Mouse (Mus musculus) kidney, postnatal 0 days (tissue): ENCODE measurements at regions not wholly inside any gene's neighbourhood (a gene's known extent, or its start where the extent isn't known, plus 50 kb on each side); places are given as distances from the start of the nearest gene placed in this dataset.
A peak's percentile ranks its signal among the peaks of the same experiment; 100 is the strongest.

Experiments used
- ATAC-seq: fragments of 200-750 bp; cut with Nextera tagmentation; replicated peaks from 2 replicates; pipeline ENCODE4 v1.8.0; 2017; ENCODE audit warnings: low read depth, moderate number of reproducible peaks, moderate TSS enrichment, moderate library complexity; ENCODE audit not compliant: low FRiP score
- DNase-seq: peaks from one replicate; pipeline ENCODE4 v3.0.0-alpha.2; 2016; ENCODE audit warnings: low spot score
- H3K27ac ChIP-seq: fragments of 300-500 bp; sonication (generic); 2 replicates; pipeline ENCODE4 v1.5.1; 2014; ENCODE audit warnings: mild to moderate bottlenecking
- H3K27me3 ChIP-seq: fragments of 300-500 bp; sonication (generic); 2 replicates; pipeline ENCODE4 v1.6.1; 2014; ENCODE audit warnings: low read length, mixed read lengths; ENCODE audit not compliant: insufficient read depth
- H3K36me3 ChIP-seq: fragments of 300-500 bp; sonication (generic); 2 replicates; pipeline ENCODE4 v1.6.1; 2014; ENCODE audit warnings: low read length, mixed read lengths; ENCODE audit not compliant: insufficient read depth
- H3K4me1 ChIP-seq: fragments of 300-500 bp; sonication (generic); replicated peaks from 2 replicates; pipeline ENCODE4 v1.6.1; 2014; ENCODE audit warnings: antibody characterized with exemption, low read length, mixed read lengths; ENCODE audit not compliant: insufficient read depth
- H3K4me2 ChIP-seq: fragments of 300-500 bp; sonication (generic); 2 replicates; pipeline ENCODE4 v1.6.1; 2014; ENCODE audit warnings: mild to moderate bottlenecking, low read length, moderate library complexity, mixed read lengths
- H3K4me3 ChIP-seq: fragments of 300-500 bp; sonication (generic); replicated peaks from 2 replicates; pipeline ENCODE4 v1.5.1; 2014; ENCODE audit warnings: low read depth, low read length
- H3K9ac ChIP-seq: fragments of 300-500 bp; sonication (generic); 2 replicates; pipeline ENCODE4 v1.6.1; 2014; ENCODE audit warnings: low read depth, low read length
- H3K9me3 ChIP-seq: fragments of 300-500 bp; sonication (generic); replicated peaks from 2 replicates; pipeline ENCODE4 v1.6.1; 2016; ENCODE audit warnings: low read length, inconsistent platforms, mixed read lengths
- CTCF ChIP-seq: IDR thresholded peaks from 2 replicates; pipeline ENCODE4 v1.5.1; 2016; ENCODE audit warnings: antibody characterized with exemption, low read depth, mild to moderate bottlenecking, moderate library complexity
- WGBS: fragments of 180-500 bp; shearing (Covaris S2); extraction: QIAGEN DNeasy Blood & Tissue Kit; methylation state at CpG from one replicate; pipeline ENCODE4 v1.1.7; 2014; 5-methylcytosine and 5-hydroxymethylcytosine counted together

DNA sequence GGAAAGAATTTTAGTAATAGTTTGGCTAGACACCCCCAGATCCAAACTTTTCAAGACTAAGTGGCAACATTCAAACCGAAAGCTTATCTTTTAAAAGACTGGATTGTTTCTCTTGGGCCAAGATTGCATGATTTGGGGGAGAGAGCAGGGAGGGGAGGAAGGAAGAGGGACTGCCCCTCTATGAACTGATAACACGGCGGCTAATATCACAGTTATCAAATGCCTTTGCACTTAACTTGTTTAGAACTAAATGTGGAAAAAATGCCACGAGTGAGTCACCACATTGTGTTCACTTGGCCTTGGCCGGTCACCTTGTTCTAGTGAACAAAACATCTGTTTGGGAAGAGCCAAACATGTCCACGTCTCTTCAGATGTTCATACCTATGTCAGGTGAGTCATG is 92.3 kb downstream of the Tes start:
- DNase-seq, result no peak
- TF ChIP-seq CTCF, result no peak
- H3K4me1 ChIP-seq, result no peaks in the 10 kb centered on the region
- no peaks in the 10 kb centered on the region for H3K27me3 ChIP-seq
- H3K4me2 ChIP-seq, result no peak overlapping the region
- H3K36me3 ChIP-seq, result no peaks in the 10 kb centered on the region
- WGBS, result 78% methylated on average over 6 of the region's 6 CpGs
- no peak overlapping the region for H3K4me3 ChIP-seq
- no peak for ATAC-seq
- no peak overlapping the region for H3K9ac ChIP-seq
- no peak overlapping the region for H3K27ac ChIP-seq
- no peaks in the 10 kb centered on the region for H3K9me3 ChIP-seq

DNA sequence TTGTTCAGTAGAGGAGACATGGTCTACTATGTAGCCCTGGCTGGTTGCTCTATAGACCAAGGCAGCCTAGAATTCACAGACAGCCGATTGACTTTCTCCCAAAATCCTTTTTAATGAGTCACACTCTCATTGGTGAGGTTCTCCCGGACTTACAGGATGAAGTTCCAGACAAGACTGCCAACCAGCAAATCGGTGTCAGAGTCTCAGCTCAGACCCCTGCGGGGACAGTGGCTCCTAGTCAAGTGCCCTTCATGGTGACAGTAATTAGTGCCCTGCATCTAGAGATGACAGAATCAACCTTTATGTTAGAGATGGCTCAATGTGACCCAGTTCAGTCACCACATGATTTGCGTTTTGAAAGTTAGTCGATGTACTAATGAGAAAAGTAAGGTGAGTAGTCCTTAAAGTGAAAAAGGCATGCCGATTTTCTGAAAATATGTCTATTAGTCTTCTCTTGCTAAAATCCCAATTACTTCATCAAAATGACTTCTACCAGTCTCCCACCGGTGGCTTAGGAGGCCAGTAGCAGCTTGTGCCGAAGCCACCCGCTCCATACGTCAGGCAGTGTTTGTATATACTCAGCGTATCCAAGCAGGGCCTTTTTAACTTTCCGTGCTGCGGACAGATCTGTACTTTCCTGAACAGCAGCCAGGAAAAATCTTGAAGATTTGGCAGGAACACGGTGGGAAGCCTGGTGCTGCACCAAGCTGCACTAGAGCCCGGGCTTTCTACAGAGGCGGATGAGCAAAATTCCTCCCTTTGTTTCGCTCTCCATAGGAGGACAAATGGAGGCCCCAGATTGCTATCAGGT is 105.2 kb downstream of the Tes start:
- no peaks in the 10 kb centered on the region for H3K36me3 ChIP-seq
- H3K9ac ChIP-seq, result no peak overlapping the region
- H3K4me2 ChIP-seq, result peak overlapping the region; percentile 8; the same call in 1 of the 2 replicates
- no peaks in the 10 kb centered on the region for H3K27me3 ChIP-seq
- TF ChIP-seq CTCF, result no peak
- H3K4me3 ChIP-seq, result no peak overlapping the region
- H3K27ac ChIP-seq, result no peak overlapping the region
- no peak for ATAC-seq
- DNase-seq, result peak; percentile 61
- no peaks in the 10 kb centered on the region for H3K9me3 ChIP-seq
- H3K4me1 ChIP-seq, result peaks cover 5% of the 10 kb centered on the region; the same call in 1 of the 2 replicates
- WGBS, result 59% methylated on average over 18 of the region's 18 CpGs

DNA sequence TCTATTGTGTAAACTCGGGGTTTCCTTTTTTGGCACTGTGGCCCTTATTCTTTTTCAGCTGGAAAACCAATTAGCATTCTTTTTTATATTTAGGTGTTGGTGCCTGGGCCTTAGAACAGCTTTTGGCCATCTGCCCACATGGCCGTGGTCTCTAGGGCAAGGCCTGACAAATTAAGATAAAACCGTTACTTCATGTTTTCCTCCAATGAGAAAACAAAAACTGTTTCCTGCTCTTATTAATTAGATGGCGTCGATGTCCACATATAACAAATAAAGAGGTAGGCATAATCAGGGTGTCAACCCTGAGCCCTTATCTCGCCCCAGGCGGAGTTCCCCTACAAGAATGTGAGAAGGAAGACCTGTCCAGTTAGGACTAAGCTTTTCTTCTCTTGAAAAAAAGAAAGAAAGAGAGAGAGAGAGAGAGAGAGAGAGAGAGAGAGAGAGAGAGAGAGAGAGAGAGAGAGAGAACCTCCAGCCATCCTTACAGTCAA is 105.9 kb downstream of the Tes start:
- no peak for TF ChIP-seq CTCF
- DNase-seq (no peak), ATAC-seq (no peak)
- H3K27ac ChIP-seq, result 0 out of 2 replicates have a peak overlapping the region, but pooled peaks have one; percentile 37
- no peak overlapping the region for H3K4me3 ChIP-seq
- 38% methylated on average over 7 of the region's 7 CpGs for WGBS
- H3K27me3 ChIP-seq, result no peaks in the 10 kb centered on the region
- peaks cover 5% of the 10 kb centered on the region; the same call in 1 of the 2 replicates for H3K4me1 ChIP-seq
- H3K36me3 ChIP-seq, result no peaks in the 10 kb centered on the region
- no peak overlapping the region for H3K9ac ChIP-seq
- no peaks in the 10 kb centered on the region for H3K9me3 ChIP-seq
- H3K4me2 ChIP-seq, result peak overlapping the region; percentile 36; the same call in 1 of the 2 replicates

DNA sequence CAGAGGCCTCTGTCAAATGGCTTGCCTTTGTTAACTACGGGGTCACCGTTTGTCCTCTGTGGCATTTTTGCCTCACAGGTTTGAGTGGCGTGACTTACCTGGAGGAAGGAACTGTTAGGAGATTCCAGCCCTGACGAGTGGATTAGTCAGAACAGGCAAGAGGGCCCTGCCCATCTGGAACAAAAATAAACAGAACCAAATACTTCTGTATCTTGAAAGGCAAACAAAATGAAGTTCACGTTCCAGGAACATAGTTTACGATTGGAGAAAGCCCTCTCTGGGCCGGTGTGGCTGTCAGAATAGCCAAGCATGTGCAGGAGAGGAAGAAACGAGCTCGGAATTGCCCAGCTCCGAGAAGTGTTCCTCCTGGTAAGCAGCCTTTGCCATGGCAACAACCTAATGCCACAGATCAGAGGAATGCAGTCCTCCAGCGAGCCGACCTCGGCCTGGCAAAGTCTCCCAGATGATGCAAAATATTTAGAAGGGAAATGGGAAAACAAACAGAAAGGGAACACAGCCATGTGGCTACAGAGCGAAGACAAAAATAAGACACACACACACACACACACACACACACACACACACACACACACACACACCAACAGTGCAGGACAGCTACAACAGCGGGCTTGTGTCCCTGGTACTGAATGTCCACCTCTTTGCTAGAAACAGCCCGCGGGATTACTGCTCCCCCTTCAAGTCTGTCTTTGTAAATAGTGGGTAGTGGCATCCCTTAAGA is 106.5 kb downstream of the Tes start:
- no peak overlapping the region for H3K4me3 ChIP-seq
- peaks cover 5% of the 10 kb centered on the region; the same call in 1 of the 2 replicates for H3K4me1 ChIP-seq
- DNase-seq (peak; percentile 56), ATAC-seq (peak; percentile 69)
- no peak overlapping the region for H3K9ac ChIP-seq
- no peaks in the 10 kb centered on the region for H3K9me3 ChIP-seq
- 20% methylated on average over 17 of the region's 17 CpGs for WGBS
- no peak for TF ChIP-seq CTCF
- no peaks in the 10 kb centered on the region for H3K27me3 ChIP-seq
- peak overlapping the region; percentile 36 for H3K4me2 ChIP-seq
- no peaks in the 10 kb centered on the region for H3K36me3 ChIP-seq
- H3K27ac ChIP-seq, result 0 out of 2 replicates have a peak overlapping the region, but pooled peaks have one; percentile 37

DNA sequence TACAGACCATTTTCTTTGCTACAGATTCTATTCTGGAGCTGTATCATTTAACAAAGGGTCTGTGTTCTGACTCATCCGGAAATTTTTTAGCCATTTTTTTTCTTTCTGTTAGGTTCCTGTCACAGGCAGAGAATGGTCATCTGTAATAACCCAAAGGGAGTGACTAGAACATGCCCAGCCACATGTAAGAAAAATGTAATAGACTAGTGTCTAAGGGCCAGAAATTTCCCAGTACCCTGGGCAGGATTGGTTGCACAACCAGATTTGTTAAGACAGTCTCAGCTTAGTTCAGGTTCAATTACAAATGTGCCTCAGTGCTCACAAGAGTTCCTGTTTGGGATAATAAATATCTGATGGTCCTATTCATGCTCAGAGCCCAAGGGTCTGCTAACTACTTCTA is 107.1 kb downstream of the Tes start:
- Histone ChIP-seq H3K27me3 (no peaks in the 10 kb centered on the region), H3K4me2 (no peak overlapping the region), H3K4me3 (no peak overlapping the region), H3K27ac (no peak overlapping the region), H3K4me1 (peaks cover 5% of the 10 kb centered on the region; the same call in 1 of the 2 replicates), H3K9ac (no peak overlapping the region), H3K36me3 (no peaks in the 10 kb centered on the region), H3K9me3 (no peaks in the 10 kb centered on the region)
- ATAC-seq (0 out of 2 replicates have a peak, but pooled peaks have one; percentile 10), DNase-seq (peak; percentile 6)
- WGBS, result 56% methylated on average over 1 of the region's 1 CpGs
- TF ChIP-seq CTCF, result no peak

DNA sequence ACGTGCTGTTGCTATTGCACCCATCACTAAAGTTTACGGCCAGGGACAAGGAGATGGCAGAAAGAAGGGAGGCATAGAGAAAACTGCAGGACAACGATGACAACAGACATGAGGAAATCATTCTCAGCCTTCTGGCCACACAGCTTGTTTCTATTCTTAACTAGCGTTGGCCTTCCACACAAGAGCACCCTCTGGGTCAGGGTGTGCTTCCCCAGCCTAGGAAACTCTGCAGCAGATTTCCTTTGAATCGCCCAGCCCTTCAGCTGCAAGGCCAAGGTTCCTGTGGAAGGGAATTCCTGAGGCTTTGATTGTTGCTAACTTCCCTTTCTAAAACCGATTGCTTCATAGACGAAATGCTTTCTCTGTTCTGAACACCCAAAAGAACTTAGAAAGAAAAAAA is 103.8 kb upstream of the Cav2 start:
- Histone ChIP-seq H3K4me3 (no peak overlapping the region), H3K9me3 (no peaks in the 10 kb centered on the region), H3K9ac (no peak overlapping the region), H3K27me3 (no peaks in the 10 kb centered on the region), H3K4me2 (no peak overlapping the region), H3K4me1 (no peaks in the 10 kb centered on the region), H3K27ac (peak overlapping the region; percentile 63; the same call in 1 of the 2 replicates), H3K36me3 (no peaks in the 10 kb centered on the region)
- TF ChIP-seq CTCF, result no peak
- DNase-seq (peak; percentile 54), ATAC-seq (no peak)
- 43% methylated on average over 7 of the region's 7 CpGs for WGBS
